Mouse (Mus musculus): Measurements from ENCODE around the gene Fut9. TPM values are rescaled to one million over a fixed set of nuclear protein-coding genes. Genes with fewer than 3 reads are reported as not detected.

Fut9 gene
- polyA plus RNA-seq, 1 experiment from 2014 or later, result 19.2 TPM

DNA sequence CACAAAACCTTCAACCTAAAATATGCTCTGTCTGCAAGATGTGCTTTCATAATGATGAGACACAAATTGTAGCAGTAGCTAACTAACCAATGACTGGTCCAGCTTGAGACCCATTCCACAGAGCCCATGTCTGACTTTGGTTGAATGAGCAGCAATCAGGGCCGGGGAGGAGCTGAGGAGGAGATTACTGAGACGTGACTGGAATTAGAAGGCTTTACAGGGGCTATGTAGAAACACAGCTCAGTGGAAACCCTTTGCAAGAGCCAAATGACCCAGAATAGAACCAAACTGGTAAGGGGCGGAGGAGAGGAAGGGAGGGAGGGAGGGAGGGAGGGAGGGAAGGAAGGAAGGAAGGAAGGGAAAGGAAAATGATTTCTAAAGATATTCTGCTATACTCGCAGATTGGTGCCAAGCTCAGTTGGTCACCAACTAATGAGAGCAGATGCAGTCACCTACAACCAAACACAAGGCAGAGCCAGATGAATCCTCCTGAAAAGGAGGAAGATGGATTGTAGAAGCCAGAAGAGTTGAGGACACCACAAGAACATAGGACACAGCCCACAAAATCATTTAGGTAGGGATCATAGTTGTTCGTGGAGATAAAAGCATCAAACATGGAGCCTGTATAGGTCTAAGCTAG lies 42.0 kb downstream of the Fut9 start:
- H3K9me3 ChIP-seq (replicated peaks), result no peaks in the 10 kb centered on the region
- no peak overlapping the region for H3K27ac ChIP-seq (replicated peaks)
- H3K27me3 ChIP-seq (replicated peaks), result no peaks in the 10 kb centered on the region
- ATAC-seq (ENCODE audit: low FRiP score), result no peak
- no peaks in the 10 kb centered on the region for H3K36me3 ChIP-seq
- H3K4me1 ChIP-seq, result no peaks in the 10 kb centered on the region
- no peak overlapping the region for H3K4me2 ChIP-seq
- no peak overlapping the region for H3K4me3 ChIP-seq (replicated peaks)
- H3K9ac ChIP-seq (replicated peaks), result no peak overlapping the region
- 65% methylated on average over 4 of the region's 5 CpGs for WGBS

DNA sequence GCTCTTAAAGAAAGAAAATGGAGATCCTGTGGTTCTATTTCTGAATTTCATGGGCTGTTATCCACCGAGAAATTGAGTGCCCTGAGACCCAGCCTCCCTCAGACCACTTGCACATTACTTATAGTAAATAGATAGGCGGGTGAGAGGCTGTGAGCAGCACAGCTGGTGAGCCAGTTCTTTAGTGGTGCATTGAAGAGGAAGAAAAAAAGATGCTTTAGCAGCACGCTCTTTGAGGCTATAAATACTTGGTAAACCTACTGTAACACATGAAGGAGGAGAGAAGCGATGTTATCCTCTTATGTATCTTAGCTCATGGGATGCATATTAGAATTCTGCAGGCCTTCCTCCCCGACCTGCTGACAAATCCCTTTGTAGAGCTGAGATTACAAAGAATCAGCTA lies 58.5 kb downstream of the Fut9 start:
- no peak for ATAC-seq (ENCODE audit: low FRiP score)
- 41% methylated on average over 5 of the region's 5 CpGs for WGBS

DNA sequence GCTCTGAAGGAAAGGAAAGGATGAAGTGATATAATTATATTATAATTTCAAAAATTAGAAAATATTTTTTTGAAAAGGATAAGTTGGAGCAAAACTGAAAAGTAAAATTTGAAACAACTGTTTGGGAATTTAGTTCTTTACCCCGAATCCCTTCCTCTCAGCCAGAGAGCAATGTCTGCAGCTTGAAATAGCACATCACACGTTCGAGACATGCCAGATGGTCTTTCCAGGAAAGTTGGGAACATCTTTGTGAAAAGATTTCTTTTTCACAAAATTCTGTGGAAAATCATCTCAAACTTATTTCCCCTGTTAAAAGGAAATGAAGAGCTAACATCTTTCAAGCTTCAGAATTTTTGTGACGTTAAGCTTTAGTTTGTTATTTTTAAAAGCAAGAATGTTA lies 61.3 kb downstream of the Fut9 start:
- ATAC-seq (ENCODE audit: low FRiP score), result no peak
- no peaks in the 10 kb centered on the region for H3K27me3 ChIP-seq (replicated peaks)
- WGBS, result 89% methylated on average over 4 of the region's 4 CpGs

More for the DNA sequence above, 58.5 kb downstream of the Fut9 start:
- H3K9ac ChIP-seq (replicated peaks), result no peak overlapping the region
- H3K27me3 ChIP-seq (replicated peaks), result no peaks in the 10 kb centered on the region
- no peak overlapping the region for H3K4me3 ChIP-seq (replicated peaks)
- no peaks in the 10 kb centered on the region for H3K9me3 ChIP-seq (replicated peaks)
- H3K4me1 ChIP-seq, result no peaks in the 10 kb centered on the region
- no peaks in the 10 kb centered on the region for H3K36me3 ChIP-seq
- no peak overlapping the region for H3K27ac ChIP-seq (replicated peaks)
- H3K4me2 ChIP-seq, result no peak overlapping the region

DNA sequence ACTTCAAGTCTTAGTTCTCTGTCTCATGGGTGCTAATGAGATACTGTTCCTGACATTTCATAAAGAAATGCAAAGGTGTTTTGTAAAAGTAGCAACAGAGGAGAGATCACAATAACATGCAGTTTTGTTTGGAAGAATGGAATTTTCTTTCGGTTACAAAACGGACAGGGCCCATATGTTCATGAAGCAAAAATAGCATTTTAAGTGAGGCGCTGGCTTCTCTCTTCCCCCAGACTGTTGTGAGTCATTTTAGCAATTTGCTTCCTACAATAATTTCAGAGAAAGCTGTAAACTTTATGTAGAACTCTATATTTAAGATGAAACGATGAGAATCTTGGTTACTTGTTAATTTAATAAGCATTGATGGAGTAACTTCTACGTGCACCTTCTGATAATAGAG lies 78.5 kb downstream of the Fut9 start:
- Histone ChIP-seq H3K9me3 (replicated peaks) (no peaks in the 10 kb centered on the region), H3K36me3 (no peaks in the 10 kb centered on the region), H3K4me1 (no peaks in the 10 kb centered on the region), H3K4me3 (replicated peaks) (no peak overlapping the region), H3K27me3 (replicated peaks) (no peaks in the 10 kb centered on the region), H3K9ac (replicated peaks) (no peak overlapping the region), H3K27ac (replicated peaks) (no peak overlapping the region), H3K4me2 (no peak overlapping the region)
- 91% methylated on average over 5 of the region's 5 CpGs for WGBS
- no peak for ATAC-seq (ENCODE audit: low FRiP score)

More for the DNA sequence above, 61.3 kb downstream of the Fut9 start:
- Histone ChIP-seq H3K9ac (replicated peaks) (no peak overlapping the region), H3K27ac (replicated peaks) (no peak overlapping the region), H3K4me2 (no peak overlapping the region), H3K4me1 (no peaks in the 10 kb centered on the region), H3K4me3 (replicated peaks) (no peak overlapping the region), H3K9me3 (replicated peaks) (no peaks in the 10 kb centered on the region), H3K36me3 (no peaks in the 10 kb centered on the region)

DNA sequence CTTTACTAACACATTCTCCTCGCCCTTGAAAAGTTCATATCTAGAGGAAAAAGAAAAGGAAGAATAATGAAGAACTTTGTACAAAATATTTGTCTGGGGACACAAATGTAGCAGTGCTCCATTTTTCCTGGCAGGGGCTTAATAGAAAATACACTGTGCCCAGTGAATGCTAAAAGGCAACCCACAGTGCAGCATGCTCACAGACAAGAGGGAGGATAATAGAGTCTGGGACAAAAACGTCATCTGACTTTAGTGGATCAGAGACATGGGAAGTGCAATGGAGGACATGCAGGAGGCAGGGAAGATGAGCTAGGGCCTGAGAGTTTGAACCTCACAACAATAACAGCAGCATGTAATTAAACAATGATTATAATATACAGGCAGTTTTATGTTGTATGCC lies 86.1 kb downstream of the Fut9 start:
- 46% methylated on average over 2 of the region's 2 CpGs for WGBS
- H3K4me2 ChIP-seq, result no peak overlapping the region
- H3K27me3 ChIP-seq (replicated peaks), result no peaks in the 10 kb centered on the region
- ATAC-seq (ENCODE audit: low FRiP score), result no peak; the same call in 1 of the 2 replicates
- no peaks in the 10 kb centered on the region for H3K36me3 ChIP-seq
- no peak overlapping the region for H3K27ac ChIP-seq (replicated peaks)
- H3K4me3 ChIP-seq (replicated peaks), result no peak overlapping the region
- no peaks in the 10 kb centered on the region for H3K4me1 ChIP-seq
- H3K9me3 ChIP-seq (replicated peaks), result 0 out of 2 replicates have a peak, but pooled peaks cover 4% of the 10 kb centered on the region
- no peak overlapping the region for H3K9ac ChIP-seq (replicated peaks)

DNA sequence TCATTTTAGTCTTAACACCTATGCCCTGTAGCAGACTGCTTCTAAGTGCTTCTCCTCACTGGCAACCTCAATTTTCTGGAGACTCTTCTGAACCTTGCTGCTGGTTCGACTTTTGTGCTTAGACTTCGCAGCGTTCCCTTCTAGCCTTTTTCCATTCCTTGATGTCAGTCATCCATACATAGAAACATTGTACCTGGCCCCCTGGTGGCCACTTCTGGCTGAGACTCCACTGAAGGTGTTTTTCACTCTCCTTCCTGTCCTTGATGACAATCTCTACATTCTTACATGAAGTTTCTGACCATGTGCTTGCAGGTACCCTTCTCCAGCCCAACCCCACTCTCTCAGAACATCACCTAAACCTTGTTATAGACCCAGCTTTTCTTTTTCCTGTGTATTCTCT lies 115.1 kb downstream of the Fut9 start:
- WGBS, result 84% methylated on average over 3 of the region's 3 CpGs
- H3K36me3 ChIP-seq, result no peaks in the 10 kb centered on the region
- H3K4me2 ChIP-seq, result no peak overlapping the region
- H3K9me3 ChIP-seq (replicated peaks), result no peaks in the 10 kb centered on the region
- no peak overlapping the region for H3K27ac ChIP-seq (replicated peaks)
- no peaks in the 10 kb centered on the region for H3K4me1 ChIP-seq
- H3K27me3 ChIP-seq (replicated peaks), result no peaks in the 10 kb centered on the region
- H3K9ac ChIP-seq (replicated peaks), result no peak overlapping the region
- ATAC-seq (ENCODE audit: low FRiP score), result no peak
- H3K4me3 ChIP-seq (replicated peaks), result no peak overlapping the region

DNA sequence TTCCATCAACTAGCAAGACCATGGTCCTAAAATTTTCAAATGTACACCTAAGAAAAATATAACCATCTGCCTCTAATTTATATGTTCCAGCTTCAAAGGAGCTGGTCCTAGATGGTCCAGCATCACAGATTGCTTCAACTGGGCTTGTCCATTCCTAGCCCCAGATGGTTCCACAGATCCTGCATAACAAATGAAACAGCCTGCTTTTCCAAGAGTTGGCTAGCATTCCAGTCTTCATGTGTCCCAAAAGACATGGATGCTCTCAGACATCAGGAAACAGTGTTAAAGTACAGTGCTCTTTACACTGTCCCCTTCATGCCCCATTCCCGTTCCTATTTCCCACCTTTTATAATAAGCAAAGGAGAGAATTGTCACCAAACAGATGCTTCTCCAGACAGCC lies 135.8 kb downstream of the Fut9 start:
- H3K4me3 ChIP-seq (replicated peaks), result no peak overlapping the region
- H3K9me3 ChIP-seq (replicated peaks), result no peaks in the 10 kb centered on the region
- WGBS, result 78% methylated on average over 1 of the region's 1 CpGs
- ATAC-seq (ENCODE audit: low FRiP score), result no peak
- H3K27me3 ChIP-seq (replicated peaks), result no peaks in the 10 kb centered on the region
- H3K36me3 ChIP-seq, result no peaks in the 10 kb centered on the region
- H3K4me1 ChIP-seq, result no peaks in the 10 kb centered on the region
- no peak overlapping the region for H3K27ac ChIP-seq (replicated peaks)
- H3K4me2 ChIP-seq, result no peak overlapping the region
- no peak overlapping the region for H3K9ac ChIP-seq (replicated peaks)

DNA sequence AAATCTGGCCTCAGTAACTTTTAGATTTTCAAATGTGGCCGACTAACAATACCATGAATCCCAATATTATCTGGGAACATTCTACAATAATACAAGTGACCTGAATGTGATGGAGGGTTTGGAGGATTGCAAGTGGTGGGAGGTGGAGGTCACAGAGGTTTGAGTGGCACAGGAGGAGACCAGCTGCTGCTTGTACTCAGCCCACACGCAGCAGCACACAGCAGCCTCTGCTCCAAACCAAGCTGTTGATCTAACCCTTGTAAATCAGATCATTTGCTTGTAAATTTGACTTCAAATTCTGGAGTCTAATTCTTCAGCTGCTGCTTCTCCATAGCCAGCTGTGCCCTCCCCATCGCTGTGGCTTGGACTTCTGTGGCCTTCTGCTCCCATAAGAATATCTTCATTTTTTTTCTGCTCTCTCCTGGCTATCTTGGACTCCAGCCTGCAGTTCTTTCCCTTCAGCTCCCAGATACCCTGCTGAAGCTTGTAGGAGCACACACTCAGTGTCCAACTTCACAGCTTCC lies 138.8 kb downstream of the Fut9 start:
- no peak overlapping the region for H3K4me3 ChIP-seq (replicated peaks)
- no peak overlapping the region for H3K27ac ChIP-seq (replicated peaks)
- no peaks in the 10 kb centered on the region for H3K36me3 ChIP-seq
- H3K27me3 ChIP-seq (replicated peaks), result no peaks in the 10 kb centered on the region
- no peak overlapping the region for H3K4me2 ChIP-seq
- no peaks in the 10 kb centered on the region for H3K9me3 ChIP-seq (replicated peaks)
- no peak overlapping the region for H3K9ac ChIP-seq (replicated peaks)
- no peaks in the 10 kb centered on the region for H3K4me1 ChIP-seq
- no peak for ATAC-seq (ENCODE audit: low FRiP score)
- whole genome bisulfite sequencing, result 91% methylated on average over 3 of the region's 3 CpGs

DNA sequence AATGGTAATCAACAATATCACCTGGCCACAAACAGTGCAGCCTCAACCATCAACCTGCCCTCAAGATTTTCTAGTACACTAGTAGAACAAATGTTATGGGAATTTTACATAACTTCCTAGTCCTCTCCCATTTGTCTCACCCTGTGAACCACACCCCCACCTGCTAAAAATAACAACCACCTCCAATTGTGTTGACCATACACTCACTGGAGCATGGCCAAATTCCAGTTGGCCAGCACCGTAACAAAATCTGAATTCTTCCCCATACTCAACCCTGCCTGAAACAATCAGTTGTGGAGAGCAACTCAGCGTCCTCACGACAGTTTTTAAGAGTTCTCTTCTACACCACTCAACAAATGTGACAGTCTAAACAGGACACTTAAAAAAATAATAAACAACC lies 141.3 kb downstream of the Fut9 start:
- WGBS, result 84% methylated on average over 3 of the region's 3 CpGs
- H3K36me3 ChIP-seq, result no peaks in the 10 kb centered on the region

DNA sequence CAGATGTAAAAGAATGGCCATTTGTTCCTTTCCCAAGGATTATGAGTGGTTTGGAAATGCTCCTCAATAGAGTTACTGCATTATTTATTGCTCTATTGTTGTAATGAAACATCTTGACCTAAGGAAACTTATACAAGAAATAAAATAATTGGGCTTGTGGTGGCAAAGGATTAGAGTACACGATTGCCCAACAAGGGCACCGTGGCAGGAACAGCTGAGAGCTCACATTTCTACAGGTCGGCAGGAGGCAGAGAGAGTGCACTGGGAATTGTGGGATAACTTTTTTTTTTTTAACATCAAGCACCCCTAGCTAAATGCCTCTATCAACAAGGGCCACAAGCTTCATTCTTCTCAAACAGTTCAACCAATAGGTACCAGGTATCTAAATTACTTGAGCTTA lies 148.1 kb downstream of the Fut9 start:
- WGBS, result 85% methylated on average over 3 of the region's 3 CpGs

More for the DNA sequence above, 141.3 kb downstream of the Fut9 start:
- Histone ChIP-seq H3K9ac (replicated peaks) (no peak overlapping the region), H3K9me3 (replicated peaks) (no peaks in the 10 kb centered on the region), H3K4me3 (replicated peaks) (no peak overlapping the region), H3K27ac (replicated peaks) (no peak overlapping the region), H3K27me3 (replicated peaks) (no peaks in the 10 kb centered on the region), H3K4me1 (no peaks in the 10 kb centered on the region), H3K4me2 (no peak overlapping the region)
- no peak for ATAC-seq (ENCODE audit: low FRiP score)

DNA sequence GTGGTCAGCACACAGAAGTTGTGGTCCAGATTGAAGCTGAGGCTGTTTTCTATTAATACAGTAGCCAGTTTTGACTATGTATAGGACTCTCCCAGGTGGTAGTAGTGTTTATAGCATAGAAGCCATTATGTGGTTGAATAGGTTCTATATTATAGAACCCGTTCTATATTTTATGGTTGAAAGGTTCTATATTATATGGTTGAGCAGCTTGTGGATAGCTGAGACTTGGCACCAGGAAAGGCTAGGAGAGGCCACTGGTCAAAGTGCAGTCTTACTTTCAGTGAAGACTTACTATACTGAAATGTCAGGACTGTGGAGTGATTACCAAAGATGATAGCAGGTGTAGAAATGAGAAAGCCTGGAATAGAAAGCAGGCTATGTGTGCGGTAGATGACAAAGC lies 151.9 kb downstream of the Fut9 start:
- no peak for ATAC-seq (ENCODE audit: low FRiP score)
- H3K27me3 ChIP-seq (replicated peaks), result no peaks in the 10 kb centered on the region
- no peaks in the 10 kb centered on the region for H3K36me3 ChIP-seq
- WGBS, result 84% methylated on average over 2 of the region's 2 CpGs
- no peak overlapping the region for H3K27ac ChIP-seq (replicated peaks)
- no peaks in the 10 kb centered on the region for H3K9me3 ChIP-seq (replicated peaks)
- no peak overlapping the region for H3K9ac ChIP-seq (replicated peaks)
- H3K4me2 ChIP-seq, result no peak overlapping the region
- H3K4me1 ChIP-seq, result no peaks in the 10 kb centered on the region
- no peak overlapping the region for H3K4me3 ChIP-seq (replicated peaks)

More for the DNA sequence above, 148.1 kb downstream of the Fut9 start:
- no peaks in the 10 kb centered on the region for H3K27me3 ChIP-seq (replicated peaks)
- no peak for ATAC-seq (ENCODE audit: low FRiP score)
- H3K4me3 ChIP-seq (replicated peaks), result no peak overlapping the region
- H3K9ac ChIP-seq (replicated peaks), result no peak overlapping the region
- no peaks in the 10 kb centered on the region for H3K9me3 ChIP-seq (replicated peaks)
- no peak overlapping the region for H3K4me2 ChIP-seq
- H3K27ac ChIP-seq (replicated peaks), result no peak overlapping the region
- H3K36me3 ChIP-seq, result no peaks in the 10 kb centered on the region
- H3K4me1 ChIP-seq, result no peaks in the 10 kb centered on the region

DNA sequence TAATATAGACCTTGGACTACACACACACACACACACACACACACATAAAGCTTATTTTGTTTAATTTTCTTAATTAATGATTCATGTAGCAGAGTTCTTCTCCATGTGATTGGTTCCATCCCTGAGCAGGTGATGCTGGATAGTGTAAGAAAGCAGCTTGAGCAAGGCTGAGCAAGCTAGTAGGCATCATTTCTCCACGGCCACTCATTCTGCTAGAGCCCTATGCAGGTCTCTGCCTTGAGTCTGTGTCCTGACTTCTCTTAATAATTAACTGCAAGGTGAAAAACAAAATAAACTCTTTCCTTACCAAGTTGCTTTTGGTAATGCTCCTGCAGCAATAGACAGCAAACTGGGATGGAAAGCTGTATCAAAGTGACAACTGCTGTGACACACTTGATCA lies 152.5 kb downstream of the Fut9 start:
- 82% methylated on average over 1 of the region's 1 CpGs for WGBS
- Histone ChIP-seq H3K4me3 (replicated peaks) (no peak overlapping the region), H3K27me3 (replicated peaks) (no peaks in the 10 kb centered on the region)

More for the DNA sequence above, 152.5 kb downstream of the Fut9 start:
- Histone ChIP-seq H3K9me3 (replicated peaks) (no peaks in the 10 kb centered on the region), H3K4me1 (no peaks in the 10 kb centered on the region), H3K27ac (replicated peaks) (no peak overlapping the region), H3K4me2 (no peak overlapping the region), H3K9ac (replicated peaks) (no peak overlapping the region), H3K36me3 (no peaks in the 10 kb centered on the region)
- ATAC-seq (ENCODE audit: low FRiP score), result no peak

All from neural tube, embryonic 15.5 days (tissue).